Mouse (Mus musculus) brain, embryonic 14.5 days (tissue): Measurements from ENCODE around the gene Cbfa2t3.

Experiments used
- CTCF ChIP-seq: fragments of 200-500 bp; IDR thresholded peaks from 2 replicates; pipeline ENCODE4 v1.5.1; 2012; ENCODE audit warnings: inconsistent platforms, mild to moderate bottlenecking, moderate library complexity, borderline replicate concordance; ENCODE audit not compliant: insufficient read depth, insufficient read length; ENCODE audit errors: extremely low read depth
- POLR2A ChIP-seq: fragments of 200-500 bp; IDR thresholded peaks from 2 replicates; pipeline ENCODE4 v1.6.1; 2012; ENCODE audit warnings: mild to moderate bottlenecking, inconsistent platforms, borderline replicate concordance; ENCODE audit not compliant: poor library complexity, insufficient read depth, insufficient read length, severe bottlenecking; ENCODE audit errors: extremely low read depth

DNA sequence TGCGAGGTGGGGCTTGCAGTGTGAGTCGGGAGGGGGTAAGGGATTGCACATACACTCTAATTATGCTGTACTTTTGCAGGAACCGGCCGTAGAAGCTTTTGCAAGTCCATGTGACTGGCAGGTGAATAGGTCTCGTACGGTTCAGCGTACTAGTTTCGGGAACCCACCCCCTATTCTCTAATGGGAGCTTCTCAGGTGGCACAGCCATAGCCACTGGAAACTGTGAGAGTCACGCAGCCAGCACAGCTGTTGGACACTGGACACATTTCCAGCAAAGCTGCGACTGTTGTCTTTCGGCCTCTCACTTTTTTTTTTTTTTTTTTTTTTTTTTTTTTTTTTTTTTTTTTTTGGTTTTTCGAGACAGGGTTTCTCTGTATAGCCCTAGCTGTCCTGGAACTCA, 92.1 kb downstream of the Cbfa2t3 start:
- TF ChIP-seq CTCF (no peak), POLR2A (no peak)
